ENCODE assay signal across 8 mouse cellular contexts in the genomic region with DNA sequence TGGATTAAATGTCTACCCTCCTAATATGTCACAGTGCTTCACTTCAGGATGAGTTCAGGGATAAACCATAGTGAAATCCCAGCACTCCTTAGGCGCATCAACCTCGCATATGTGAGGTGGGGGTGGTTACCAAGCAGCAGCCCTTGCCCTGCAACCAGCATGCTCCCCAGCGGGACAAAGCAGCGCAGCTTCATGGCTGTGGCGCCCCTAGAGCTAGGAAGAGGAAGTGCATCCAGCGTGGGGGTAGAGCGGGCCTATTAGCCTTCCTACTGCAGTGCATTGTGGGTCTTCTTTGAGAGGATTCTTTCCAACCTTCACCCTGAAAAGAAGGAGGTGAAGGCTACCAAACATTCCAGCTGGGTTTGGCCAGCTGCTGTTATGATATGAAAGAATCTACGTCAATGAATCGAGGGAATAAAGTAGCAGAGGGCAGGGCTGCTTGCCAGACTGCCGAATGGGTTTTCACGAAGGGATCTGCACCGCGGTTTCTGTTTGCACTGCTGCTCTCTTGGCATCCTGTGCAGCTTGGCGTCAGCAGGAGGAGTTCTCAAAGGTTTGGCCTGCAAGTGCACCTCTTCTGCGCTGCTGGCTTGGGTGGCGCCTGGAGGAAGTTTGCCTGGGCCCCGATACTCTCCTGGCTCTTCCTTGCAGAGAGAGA.
DNase-seq lines count a peak whose midpoint lies in the region; ATAC-seq lines count a peak whose summit lies in the region.

No protein-coding gene starts in this region.

- H3K4me1 ChIP-seq in hindbrain, embryonic 11.5 days (replicated peaks; ENCODE audit: control insufficient read depth, insufficient read depth, low read length), result no peaks in the 10 kb centered on the region

- H3K27me3 ChIP-seq in hindbrain, embryonic 11.5 days (ENCODE audit: control insufficient read depth, insufficient read depth, low read length), result no peaks in the 10 kb centered on the region

- intact Hi-C loops in gastrocnemius, postnatal 36 days (cut with DNase I), result no loop called here

- no peak overlapping the region for H3K9ac ChIP-seq in hindbrain, embryonic 11.5 days (ENCODE audit: low read depth, low read length)

- WGBS in hindbrain, embryonic 11.5 days, result 87% methylated on average over 17 of the region's 17 CpGs

- H3K4me2 ChIP-seq in hindbrain, embryonic 11.5 days (replicated peaks; ENCODE audit: low read depth, low read length), result no peak overlapping the region

- no peaks in the 10 kb centered on the region for H3K9me3 ChIP-seq in hindbrain, embryonic 11.5 days (ENCODE audit: control insufficient read depth, low read length)

- 0 out of 2 replicates have a peak, but pooled peaks have one; percentile 31 for ATAC-seq in frontal cortex, adult (ENCODE audit: low TSS enrichment)
- no peak for ATAC-seq in hindbrain, embryonic 11.5 days (ENCODE audit: low FRiP score)

- no peak overlapping the region for H3K4me3 ChIP-seq in hindbrain, embryonic 11.5 days (ENCODE audit: low read depth, low read length)

- H3K27ac ChIP-seq in hindbrain, embryonic 11.5 days (ENCODE audit: low read depth, low read length), result no peak overlapping the region

- no peak for DNase-seq in frontal cortex, postnatal 36 days (ENCODE audit: low spot score in 2 of 2)
- DNase-seq in 416B (ENCODE audit: low read depth) (peak; percentile 71), ZHBTc4 (ENCODE audit: low read depth, low spot score) (peak; percentile 96), MN1 (ENCODE audit: low spot score) (no peak)
- peak; percentile 24 to 26 for DNase-seq in gastrocnemius, postnatal 36 days
- DNase-seq in skeletal muscle tissue, adult 2 months (ENCODE audit: low read depth, low spot score), result peak; percentile 39
- DNase-seq in hindbrain, embryonic 11.5 days (ENCODE audit: low spot score), result no peak

- no peaks in the 10 kb centered on the region for H3K36me3 ChIP-seq in hindbrain, embryonic 11.5 days (ENCODE audit: control insufficient read depth, insufficient read depth, low read length)

Comparison
In these comparisons a context has a peak if more than half of its experiments do, and no peak if none do; other contexts are left out.
1. DNase-seq: peak in 416B (single experiment), ZHBTc4 (single experiment), gastrocnemius, postnatal 36 days (2 of 2) and skeletal muscle tissue, adult 2 months (single experiment); none in frontal cortex, postnatal 36 days (0 of 2), hindbrain, embryonic 11.5 days (single experiment) and MN1 (single experiment).